Mouse (Mus musculus) common myeloid progenitor, adult 5-6 weeks (primary cell): ENCODE measurements around the gene Asb16. TPM values are rescaled to one million over a fixed set of nuclear protein-coding genes. Genes with fewer than 3 reads are reported as not detected.

Experiments
- ATAC-seq: replicated peaks from 2 replicates; pipeline ENCODE4 v1.8.0; 2016; ENCODE audit warnings: low read depth, mild to moderate bottlenecking, moderate TSS enrichment, inconsistent platforms; ENCODE audit not compliant: poor library complexity, severe bottlenecking
- total RNA-seq: library from RNA; stranded (forward); fragments of 200-1000, 187-1606 nt; gene quantifications from 2 replicates; pipeline ENCODE4 v1.2.3, GENCODE M21; 2017

Asb16 gene
- total RNA-seq, 1 experiment from 2014 or later = 0.18 TPM

- ATAC-seq = no peak
Measured at GRCm38 (mm10) chr11:102304141-102304540, 35.6 kb downstream of the Asb16 start.

GRCm38 (mm10) chr11:102305359-102305758 is 36.8 kb downstream of the Asb16 start:
- ATAC-seq = no peak

- ATAC-seq = no peak
Measured at GRCm38 (mm10) chr11:102308104-102308503, 39.6 kb downstream of the Asb16 start.

GRCm38 (mm10) chr11:102308979-102309378 is 40.4 kb downstream of the Asb16 start:
- ATAC-seq = peak; percentile 94

- ATAC-seq = no peak
Measured at GRCm38 (mm10) chr11:102309821-102310617, 41.5 kb downstream of the Asb16 start.

- no peak for ATAC-seq
Measured at GRCm38 (mm10) chr11:102310768-102311695, 42.5 kb downstream of the Asb16 start.

- no peak for ATAC-seq
Measured at GRCm38 (mm10) chr11:102311966-102312365, 43.4 kb downstream of the Asb16 start.

- ATAC-seq = no peak
Measured at GRCm38 (mm10) chr11:102312586-102312985, 44.0 kb downstream of the Asb16 start.

- no peak for ATAC-seq
Measured at GRCm38 (mm10) chr11:102314321-102314720, 45.8 kb downstream of the Asb16 start.

- no peak for ATAC-seq
Measured at GRCm38 (mm10) chr11:102315690-102316571, 47.4 kb downstream of the Asb16 start.

- peak; percentile 59 for ATAC-seq
Measured at GRCm38 (mm10) chr11:102316572-102317297, 48.2 kb downstream of the Asb16 start.

- ATAC-seq = no peak
Measured at GRCm38 (mm10) chr11:102317298-102317900, 48.9 kb downstream of the Asb16 start.

GRCm38 (mm10) chr11:102317901-102318575 is 49.5 kb downstream of the Asb16 start:
- no peak for ATAC-seq

- no peak for ATAC-seq
Measured at GRCm38 (mm10) chr11:102318576-102319409, 50.2 kb downstream of the Asb16 start.

- ATAC-seq = peak; percentile 51
Measured at GRCm38 (mm10) chr11:102319410-102319792, 50.9 kb downstream of the Asb16 start, which contains the start of gene Ubtf. TSS of gene Ubtf (minus strand) at chr11:102319742.

- peak; percentile 39 for ATAC-seq
Measured at GRCm38 (mm10) chr11:102319941-102320685, 51.6 kb downstream of the Asb16 start.

GRCm38 (mm10) chr11:102320686-102321005 is 52.1 kb downstream of the Asb16 start:
- ATAC-seq = no peak
